Mouse (Mus musculus) myocyte (in vitro differentiated cells): ENCODE data around the gene Ugt1a2.

ENCODE experiments used
- CEBPB ChIP-seq: IDR thresholded peaks from 2 replicates; pipeline ENCODE4 v1.6.1; 2011; ENCODE audit warnings: mild to moderate bottlenecking, moderate library complexity; ENCODE audit not compliant: poor library complexity, insufficient read depth, severe bottlenecking
- E2F4 ChIP-seq: IDR thresholded peaks from one replicate; pipeline ENCODE4 v1.6.1; 2011; ENCODE audit warnings: mild to moderate bottlenecking, control low read depth, moderate library complexity; ENCODE audit not compliant: insufficient read depth
- MAX ChIP-seq: IDR thresholded peaks from one replicate; pipeline ENCODE4 v1.6.1; 2011; ENCODE audit warnings: low read depth, mild to moderate bottlenecking, control low read depth
- MYOD1 ChIP-seq, 3 experiments: IDR thresholded peaks; one replicate each; pipeline ENCODE4 v1.6.1; 2011; ENCODE audit warnings: control low read depth in 2 of 3, low read depth in 2 of 3, mild to moderate bottlenecking in 2 of 3, moderate library complexity in 1 of 3; ENCODE audit not compliant: insufficient read length in 2 of 3, control insufficient read depth in 1 of 3
- POLR2A ChIP-seq: IDR thresholded peaks from one replicate; pipeline ENCODE4 v1.6.1; 2011; ENCODE audit warnings: low read depth, mild to moderate bottlenecking, control low read depth, moderate library complexity; ENCODE audit not compliant: insufficient read length
- POLR2AphosphoS2 ChIP-seq: IDR thresholded peaks from one replicate; pipeline ENCODE4 v1.6.1; 2011; ENCODE audit warnings: low read depth, control low read depth; ENCODE audit not compliant: insufficient read length
- TCF12 ChIP-seq: IDR thresholded peaks from one replicate; pipeline ENCODE4 v1.6.1; 2011; ENCODE audit warnings: mild to moderate bottlenecking, control low read depth; ENCODE audit not compliant: poor library complexity, insufficient read depth, severe bottlenecking
- TCF3 ChIP-seq: IDR thresholded peaks from one replicate; pipeline ENCODE4 v1.6.1; 2011; ENCODE audit warnings: low read depth, control low read depth; ENCODE audit not compliant: insufficient read length
- USF1 ChIP-seq: IDR thresholded peaks from one replicate; pipeline ENCODE4 v1.6.1; 2011; ENCODE audit warnings: low read depth, mild to moderate bottlenecking, control low read depth, moderate library complexity

DNA sequence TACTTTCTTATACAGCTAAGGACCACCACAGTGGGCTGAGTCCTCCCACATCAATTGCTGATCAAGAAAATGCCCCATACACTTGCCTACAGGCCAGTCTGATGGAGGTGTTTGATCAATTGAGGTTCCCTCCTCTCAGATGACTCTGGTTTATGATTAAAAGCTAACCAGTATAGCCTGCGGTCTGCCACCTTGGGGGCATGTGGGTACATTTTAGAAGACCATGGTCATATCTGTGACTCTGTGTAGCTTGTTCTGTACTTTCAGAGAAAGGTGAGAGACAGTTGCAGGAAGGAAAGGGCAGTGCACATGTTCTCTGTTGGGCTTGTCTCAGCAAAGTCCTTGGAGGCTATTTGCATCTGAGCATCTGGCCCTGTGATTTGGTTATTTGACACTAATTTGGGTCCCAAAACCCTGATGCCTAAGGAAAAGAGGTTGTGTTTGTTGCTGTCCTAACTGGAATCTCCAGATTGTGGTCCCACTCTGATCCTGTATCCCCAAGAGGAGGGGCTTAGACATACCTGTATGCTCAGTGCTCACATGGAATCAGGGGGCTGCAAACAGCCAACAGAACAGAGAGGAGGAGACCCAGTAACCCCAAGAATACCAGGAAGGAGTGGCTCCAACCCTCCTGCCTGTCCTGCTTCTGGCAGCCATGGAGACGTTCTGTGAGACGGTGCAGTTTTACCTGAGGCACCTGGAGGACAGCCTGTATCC, 32.4 kb downstream of the Ugt1a2 start:
- TF ChIP-seq E2F4 (no peak), POLR2A (no peak), USF1 (no peak), MAX (no peak), CEBPB (no peak), POLR2AphosphoS2 (no peak), TCF12 (no peak), MYOD1 (IDR thresholded peaks at IDR 0.05; ENCODE audit: control insufficient read depth in 1 of 3, insufficient read length in 2 of 3, low read depth in 2 of 3) (no peak), TCF3 (no peak)
